Mouse (Mus musculus): Measurements from ENCODE around the gene Map1lc3b. TPM values are rescaled to one million over a fixed set of nuclear protein-coding genes. Genes with fewer than 3 reads are reported as not detected.

Map1lc3b gene
- polyA plus RNA-seq, 1 experiment from 2014 or later: 196 TPM

- DNase-seq (ENCODE audit: low read depth, low spot score) (no peak), ATAC-seq (no peak)
- TF ChIP-seq CTCF (IDR thresholded peaks at IDR 0.05): no peak
Measured at GRCm38 (mm10) chr8:121553831-121554475, 36.2 kb upstream of the Map1lc3b start.

GRCm38 (mm10) chr8:121557746-121558145, 32.4 kb upstream of the Map1lc3b start:
- in situ Hi-C loops (cut with MboI; ENCODE audit: low pct_unique_long_range_greater_than_20kb): no loop called here
- CTCF ChIA-PET: no interaction called here
- no peak for TF ChIP-seq CTCF (IDR thresholded peaks at IDR 0.05)
- POLR2A ChIA-PET: no interaction called here
- ATAC-seq: no peak
- H3K27me3 ChIP-seq: no peaks in the 10 kb centered on the region
- DNase-seq (ENCODE audit: low read depth, low spot score): no peak

More at GRCm38 (mm10) chr8:121553831-121554475, 36.2 kb upstream of the Map1lc3b start:
- CTCF ChIA-PET: interaction anchor here (1.0 kb wide), 2 partner anchors 10 to 26 kb away, joined by 3 to 4 read pairs; partner anchors contain the start of gene 1700018B08Rik
- POLR2A ChIA-PET: interaction anchor here (0.6 kb wide), 1 partner anchor 49 kb away, joined by 4 read pairs; no protein-coding TSS in a partner anchor
- no peaks in the 10 kb centered on the region for H3K27me3 ChIP-seq
- in situ Hi-C loops (cut with MboI; ENCODE audit: low pct_unique_long_range_greater_than_20kb): no loop called here

DNA sequence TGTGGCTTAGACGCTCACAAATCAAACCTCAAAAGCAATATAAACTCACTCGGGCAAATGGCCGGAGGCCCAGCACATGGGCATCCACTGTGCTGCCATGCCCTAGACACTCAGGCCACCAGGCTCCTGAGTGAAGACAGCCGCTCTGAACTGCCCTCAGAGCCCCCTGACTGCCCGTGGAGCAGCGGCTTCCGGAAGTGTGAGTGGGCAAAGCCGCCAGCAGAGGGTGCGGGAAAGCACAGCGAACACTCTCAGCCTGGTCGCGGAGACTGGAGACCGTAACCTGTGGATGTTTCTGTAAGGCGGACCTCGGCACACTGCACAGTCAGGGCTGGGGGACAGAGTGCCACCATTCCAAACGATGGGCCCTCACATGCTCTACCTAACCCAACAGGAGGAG, 31.6 kb upstream of the Map1lc3b start:
- no peak for ATAC-seq
- POLR2A ChIA-PET: no interaction called here

GRCm38 (mm10) chr8:121559801-121560200, 30.4 kb upstream of the Map1lc3b start:
- TF ChIP-seq CTCF (IDR thresholded peaks at IDR 0.05): no peak
- DNase-seq (ENCODE audit: low read depth, low spot score) (no peak), ATAC-seq (no peak)
- in situ Hi-C loops (cut with MboI; ENCODE audit: low pct_unique_long_range_greater_than_20kb): no loop called here
- ChIA-PET CTCF (interaction anchor here (1.2 kb wide), 2 partner anchors 11 to 12 kb away, joined by 3 to 5 read pairs; no protein-coding TSS in a partner anchor), POLR2A (no interaction called here)
- H3K27me3 ChIP-seq: no peaks in the 10 kb centered on the region

More for the DNA sequence above, 31.6 kb upstream of the Map1lc3b start:
- in situ Hi-C loops (cut with MboI; ENCODE audit: low pct_unique_long_range_greater_than_20kb): no loop called here
- no peak for DNase-seq (ENCODE audit: low read depth, low spot score)
- no peaks in the 10 kb centered on the region for H3K27me3 ChIP-seq
- CTCF ChIA-PET: no interaction called here
- TF ChIP-seq CTCF (IDR thresholded peaks at IDR 0.05): no peak

DNA sequence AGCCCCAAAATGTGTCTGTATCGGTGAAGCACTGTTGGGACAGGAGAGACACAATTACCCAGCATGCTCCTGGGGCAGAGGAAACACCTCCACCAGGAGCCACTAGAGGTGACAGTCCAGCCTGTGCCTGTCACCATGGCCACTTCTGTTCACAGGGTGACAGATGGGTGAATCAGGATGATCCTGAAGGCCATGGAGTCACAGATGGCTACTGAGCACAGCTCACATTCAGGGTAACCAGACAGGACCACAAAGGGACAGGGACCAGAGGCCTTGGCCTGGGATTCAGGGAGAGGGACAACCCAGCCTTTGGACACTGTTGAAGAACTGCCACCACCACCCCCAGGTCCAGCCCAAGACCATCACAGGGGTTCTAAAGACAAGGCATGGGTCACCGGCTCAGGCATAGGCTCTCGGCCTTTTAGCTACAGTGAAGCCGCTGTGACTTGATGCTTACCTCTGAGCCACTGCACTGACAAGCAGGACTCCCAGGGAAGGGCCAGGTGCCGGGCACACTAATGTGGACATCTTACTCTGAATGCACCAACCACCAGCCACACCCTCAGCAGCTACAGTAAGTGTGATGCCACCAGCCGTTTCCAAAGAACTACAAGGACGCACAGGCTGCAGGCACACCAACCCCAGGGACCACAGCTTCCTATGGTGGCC, 29.6 kb upstream of the Map1lc3b start:
- DNase-seq (ENCODE audit: low read depth, low spot score): no peak
- no peak for TF ChIP-seq CTCF (IDR thresholded peaks at IDR 0.05)
- POLR2A ChIA-PET: no interaction called here
- no peak for ATAC-seq
- CTCF ChIA-PET: interaction anchor here (1.2 kb wide), 2 partner anchors 11 to 13 kb away, joined by 3 to 5 read pairs; no protein-coding TSS in a partner anchor
- in situ Hi-C loops (cut with MboI; ENCODE audit: low pct_unique_long_range_greater_than_20kb): no loop called here
- H3K27me3 ChIP-seq: no peaks in the 10 kb centered on the region

DNA sequence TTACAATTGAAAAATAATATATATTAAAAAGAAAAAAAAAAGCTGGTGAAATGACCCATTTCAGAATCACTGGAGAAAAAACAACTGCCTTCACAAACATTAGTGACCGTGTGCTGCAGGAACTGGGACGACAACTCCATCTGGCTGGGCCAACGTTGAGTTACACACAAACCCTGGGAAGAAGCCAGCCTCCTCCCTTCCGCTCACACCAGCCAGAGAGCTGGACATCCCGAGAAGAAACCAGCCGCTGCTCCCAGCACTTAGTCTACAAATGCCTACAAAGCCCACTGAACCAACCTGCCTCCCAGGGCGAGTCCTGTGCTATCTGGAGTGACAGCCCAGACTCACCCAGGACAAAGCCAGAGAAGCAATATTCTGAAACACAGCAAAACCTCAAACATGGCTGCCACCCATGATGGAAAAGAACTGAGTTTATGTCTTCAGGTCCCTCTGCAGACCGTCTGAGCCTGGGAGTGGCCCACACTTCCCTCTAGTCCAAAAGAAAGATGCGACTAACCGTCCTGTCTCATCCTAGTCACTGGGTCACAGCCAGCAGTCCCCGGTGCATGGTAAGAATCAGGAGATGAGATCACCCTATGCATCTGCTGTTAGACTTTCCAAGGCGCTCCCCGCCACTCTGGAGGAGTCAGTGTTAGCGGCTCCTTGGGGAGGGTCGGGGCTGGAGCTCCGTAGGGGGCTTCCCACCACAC, 28.4 kb upstream of the Map1lc3b start:
- no peak for DNase-seq (ENCODE audit: low read depth, low spot score)
- H3K27me3 ChIP-seq: no peaks in the 10 kb centered on the region
- no peak for ATAC-seq
- ChIA-PET POLR2A (no interaction called here), CTCF (no interaction called here)
- TF ChIP-seq CTCF (IDR thresholded peaks at IDR 0.05): no peak
- in situ Hi-C loops (cut with MboI; ENCODE audit: low pct_unique_long_range_greater_than_20kb): no loop called here

GRCm38 (mm10) chr8:121562941-121563351, 27.2 kb upstream of the Map1lc3b start:
- DNase-seq (ENCODE audit: low read depth, low spot score) (no peak), ATAC-seq (no peak)
- POLR2A ChIA-PET: no interaction called here
- TF ChIP-seq CTCF (IDR thresholded peaks at IDR 0.05): no peak
- in situ Hi-C loops (cut with MboI; ENCODE audit: low pct_unique_long_range_greater_than_20kb): no loop called here
- no peaks in the 10 kb centered on the region for H3K27me3 ChIP-seq
- CTCF ChIA-PET: no interaction called here

DNA sequence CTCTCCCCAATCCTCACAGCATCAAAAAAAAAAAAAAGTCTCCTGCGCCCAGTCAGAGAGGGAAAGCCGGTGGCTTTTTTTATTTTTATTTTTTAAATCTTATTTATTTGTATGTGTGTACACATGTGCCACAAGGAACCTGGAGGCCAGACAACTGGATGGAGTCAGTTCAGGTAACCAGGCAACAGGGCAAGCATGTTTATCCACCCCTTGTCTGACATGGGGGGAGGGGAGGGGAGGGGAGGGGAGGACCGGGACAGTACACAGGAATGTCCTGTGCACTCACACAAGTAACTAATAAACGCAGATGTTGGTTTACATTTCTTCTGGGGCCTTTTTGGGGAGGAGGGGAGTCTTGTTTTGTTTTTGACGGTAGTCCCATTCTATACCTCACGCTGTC, 26.5 kb upstream of the Map1lc3b start:
- no peaks in the 10 kb centered on the region for H3K27me3 ChIP-seq
- ChIA-PET POLR2A (interaction anchor here (0.7 kb wide), 1 partner anchor 89 kb away, joined by 4 read pairs; no protein-coding TSS in a partner anchor), CTCF (no interaction called here)
- TF ChIP-seq CTCF (IDR thresholded peaks at IDR 0.05): no peak
- ATAC-seq (no peak), DNase-seq (ENCODE audit: low read depth, low spot score) (no peak)
- in situ Hi-C loops (cut with MboI; ENCODE audit: low pct_unique_long_range_greater_than_20kb): no loop called here

GRCm38 (mm10) chr8:121568321-121568720, 21.8 kb upstream of the Map1lc3b start:
- ATAC-seq (peak; percentile 55), DNase-seq (ENCODE audit: low read depth, low spot score) (no peak)
- ChIA-PET POLR2A (no interaction called here), CTCF (interaction anchor here (1.1 kb wide), 1 partner anchor 11 kb away, joined by 3 read pairs; no protein-coding TSS in a partner anchor)
- H3K27me3 ChIP-seq: no peaks in the 10 kb centered on the region
- in situ Hi-C loops (cut with MboI; ENCODE audit: low pct_unique_long_range_greater_than_20kb): no loop called here
- no peak for TF ChIP-seq CTCF (IDR thresholded peaks at IDR 0.05)

DNA sequence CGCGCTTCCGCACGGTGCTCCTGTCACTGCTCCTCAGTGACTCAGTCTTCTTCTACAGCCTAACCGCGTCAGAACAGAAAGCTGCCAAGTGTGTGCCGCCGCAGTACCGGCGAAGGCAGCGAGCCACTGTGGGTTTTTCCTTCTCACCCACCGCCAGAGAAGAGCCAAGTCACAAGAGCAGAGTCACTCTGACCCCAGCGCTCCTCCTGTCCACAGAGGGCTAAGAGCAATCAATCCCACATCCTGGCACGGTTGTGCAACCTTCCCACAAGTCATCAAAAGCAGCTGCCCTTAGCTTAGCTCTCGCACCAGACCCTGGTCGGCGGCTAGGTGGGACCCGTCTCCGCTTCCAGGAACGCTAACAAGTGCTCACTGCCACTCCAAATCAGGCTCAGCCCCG, 19.8 kb upstream of the Map1lc3b start:
- POLR2A ChIA-PET: no interaction called here

GRCm38 (mm10) chr8:121570801-121571200, 19.4 kb upstream of the Map1lc3b start:
- ChIA-PET POLR2A (no interaction called here), CTCF (interaction anchor here (0.7 kb wide), 1 partner anchor 11 kb away, joined by 3 read pairs; no protein-coding TSS in a partner anchor)
- H3K27me3 ChIP-seq: no peaks in the 10 kb centered on the region
- in situ Hi-C loops (cut with MboI; ENCODE audit: low pct_unique_long_range_greater_than_20kb): no loop called here
- DNase-seq (ENCODE audit: low read depth, low spot score): no peak
- TF ChIP-seq CTCF (IDR thresholded peaks at IDR 0.05): no peak
- no peak for ATAC-seq

More for the DNA sequence above, 19.8 kb upstream of the Map1lc3b start:
- no peak for DNase-seq (ENCODE audit: low read depth, low spot score)
- CTCF ChIA-PET: no interaction called here
- ATAC-seq: no peak
- no peaks in the 10 kb centered on the region for H3K27me3 ChIP-seq
- in situ Hi-C loops (cut with MboI; ENCODE audit: low pct_unique_long_range_greater_than_20kb): no loop called here
- no peak for TF ChIP-seq CTCF (IDR thresholded peaks at IDR 0.05)
